Mouse (Mus musculus): Measurements from ENCODE around the gene Rps6kl1.

The Rps6kl1 gene

GRCm38 (mm10) chr12:85106292-85106691 is 44.8 kb downstream of the Rps6kl1 start:
- DNase-seq (ENCODE audit: low spot score) = no peak

- no peak for DNase-seq (ENCODE audit: low spot score)
Observed at GRCm38 (mm10) chr12:85104789-85105188, 46.3 kb downstream of the Rps6kl1 start.

- DNase-seq (ENCODE audit: low spot score) = no peak
Observed at GRCm38 (mm10) chr12:85103096-85103495, 48.0 kb downstream of the Rps6kl1 start.

- DNase-seq (ENCODE audit: low spot score) = no peak
Observed at GRCm38 (mm10) chr12:85101521-85102106, 49.5 kb downstream of the Rps6kl1 start.

- DNase-seq (ENCODE audit: low spot score) = no peak
Observed at GRCm38 (mm10) chr12:85101001-85101400, 50.1 kb downstream of the Rps6kl1 start.

GRCm38 (mm10) chr12:85095859-85096258 is 55.2 kb downstream of the Rps6kl1 start:
- DNase-seq (ENCODE audit: low spot score) = no peak

GRCm38 (mm10) chr12:85095146-85095545 is 55.9 kb downstream of the Rps6kl1 start:
- no peak for DNase-seq (ENCODE audit: low spot score)

GRCm38 (mm10) chr12:85094706-85095105 is 56.4 kb downstream of the Rps6kl1 start:
- DNase-seq (ENCODE audit: low spot score) = no peak

GRCm38 (mm10) chr12:85094010-85094409 is 57.1 kb downstream of the Rps6kl1 start:
- DNase-seq (ENCODE audit: low spot score) = no peak

- peak; percentile 78 for DNase-seq (ENCODE audit: low spot score)
Observed at GRCm38 (mm10) chr12:85092214-85092613, 58.9 kb downstream of the Rps6kl1 start.

- DNase-seq (ENCODE audit: low spot score) = no peak
Observed at GRCm38 (mm10) chr12:85091190-85091589, 59.9 kb downstream of the Rps6kl1 start.

GRCm38 (mm10) chr12:85087845-85088244 is 63.2 kb downstream of the Rps6kl1 start:
- no peak for DNase-seq (ENCODE audit: low spot score)

Measured in c-Kit-positive CD71-positive TER-119-positive erythroid progenitor cells, embryonic 14.5 days (primary cell).